Comparison of ENCODE assay signal across 8 mouse cellular contexts in the genomic region with DNA sequence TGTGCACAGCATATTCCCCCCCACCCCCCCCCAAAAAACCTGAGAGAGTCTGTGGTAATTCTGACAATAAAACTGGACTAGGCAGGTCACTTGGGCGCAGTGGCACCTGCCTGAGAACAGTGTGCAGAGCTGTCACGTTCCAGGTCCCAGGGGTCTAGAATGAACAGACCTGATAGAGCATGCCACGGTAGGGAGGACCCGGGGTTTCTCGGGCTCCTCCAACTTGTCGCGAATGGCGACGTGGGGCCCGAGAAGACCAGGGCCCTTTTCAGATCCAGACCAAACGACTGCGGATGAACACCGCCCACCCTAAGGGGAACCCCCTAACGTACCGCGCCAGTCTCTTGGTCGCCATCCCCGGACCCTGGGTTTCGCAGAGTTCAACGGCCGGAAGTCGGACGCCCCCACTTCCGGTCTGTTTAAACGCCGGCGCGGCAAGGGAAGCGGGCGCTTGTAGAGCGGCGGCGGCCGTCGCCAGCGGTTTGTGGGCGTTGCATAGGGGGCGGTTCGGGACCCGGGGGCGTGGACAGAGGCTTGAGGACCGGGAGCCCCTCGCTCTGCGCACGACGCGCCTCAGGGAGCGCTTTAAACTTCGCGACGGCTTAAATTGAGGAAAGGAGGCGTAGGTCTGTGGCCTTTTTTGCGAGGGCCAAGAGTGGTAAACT. TPM values are rescaled to one million over a fixed set of nuclear protein-coding genes. Genes with fewer than 3 reads are reported as not detected.
DNase-seq lines count a peak whose midpoint lies in the region; ATAC-seq and TF ChIP-seq lines count a peak whose summit lies in the region.

Rexo5 (plus strand) TSS at position 421 of the 665 bp plus-strand sequence.
Eri2 (minus strand) TSS at position 473 of the 665 bp plus-strand sequence.

- peak within 1 kb of the TSS; percentile 70 for H3K4me2 ChIP-seq in embryonic facial prominence, embryonic 14.5 days (ENCODE audit: low read depth, low read length)

- WGBS in bone marrow, adult 2 months: under 1% methylated on average over 53 of the region's 53 CpGs
- WGBS in embryonic facial prominence, embryonic 14.5 days: under 1% methylated on average over 49 of the region's 53 CpGs

- peaks cover 19% of the 10 kb centered on the region; the same call in 1 of the 2 replicates for H3K36me3 ChIP-seq in embryonic facial prominence, embryonic 14.5 days (ENCODE audit: control insufficient read depth, insufficient read depth, low read length)

- DNase-seq in B cell, adult 2 months: peak; percentile 86 to 87
- peak; percentile 97 for DNase-seq in embryonic facial prominence, embryonic 14.5 days (ENCODE audit: low spot score)
- DNase-seq in heart, adult 8-10 months (ENCODE audit: low spot score): peak; percentile 75
- DNase-seq in kidney, adult 8-10 months: peak; percentile 65 to 82
- DNase-seq in liver: peak; percentile 93
- peak; percentile 37 to 59 for DNase-seq in monocyte, adult 2 months (ENCODE audit: low read depth in 1 of 2, low spot score in 2 of 2)
- peak; percentile 74 to 81 for DNase-seq in spleen, postnatal 14 days (ENCODE audit: low spot score in 2 of 2)

- peak; percentile 100 for ATAC-seq in embryonic facial prominence, embryonic 14.5 days (ENCODE audit: low read depth)

- peak; percentile 41; the same call in 1 of the 2 replicates for TF ChIP-seq POLR2A in bone marrow, adult 2 months (IDR thresholded peaks at IDR 0.05; ENCODE audit: borderline replicate concordance, control insufficient read depth, low read depth, low read length)

- peak within 1 kb of the TSS; percentile 77 for H3K4me3 ChIP-seq in bone marrow, adult 2 months (replicated peaks; ENCODE audit: control insufficient read depth, low read depth, low read length)
- peak within 1 kb of the TSS; percentile 57 for H3K4me3 ChIP-seq in embryonic facial prominence, embryonic 14.5 days (ENCODE audit: low read depth, low read length)

- peak within 1 kb of the TSS; percentile 70 for H3K9ac ChIP-seq in embryonic facial prominence, embryonic 14.5 days (ENCODE audit: low read depth, low read length)

- H3K27ac ChIP-seq in bone marrow, adult 2 months (ENCODE audit: control insufficient read depth, insufficient read depth, low read depth, low read length, poor library complexity): peak within 1 kb of the TSS; percentile 73
- H3K27ac ChIP-seq in embryonic facial prominence, embryonic 14.5 days (replicated peaks; ENCODE audit: low read depth, low read length): peak within 1 kb of the TSS; percentile 69

- no peaks in the 10 kb centered on the region for H3K27me3 ChIP-seq in embryonic facial prominence, embryonic 14.5 days (replicated peaks; ENCODE audit: control insufficient read depth, insufficient read depth, low read length)

- H3K9me3 ChIP-seq in embryonic facial prominence, embryonic 14.5 days (ENCODE audit: control insufficient read depth, low read length): no peaks in the 10 kb centered on the region

- no peak for TF ChIP-seq CTCF in bone marrow, adult 2 months (IDR thresholded peaks at IDR 0.05; ENCODE audit: control insufficient read depth, insufficient read depth, low read length)

- no peaks in the 10 kb centered on the region; the same call in 1 of the 2 replicates for H3K4me1 ChIP-seq in bone marrow, adult 2 months (ENCODE audit: control insufficient read depth, insufficient read depth, low read length)
- H3K4me1 ChIP-seq in embryonic facial prominence, embryonic 14.5 days (ENCODE audit: control insufficient read depth, insufficient read depth, low read length): peaks cover 11% of the 10 kb centered on the region; the same call in 1 of the 2 replicates

RNA-seq across cellular contexts. Expression of gene Rexo5, which starts in this region (rescaled TPM):
- polyA plus RNA-seq in bone marrow, adult 2 months (2011; ENCODE audit: insufficient read depth, insufficient read length, low replicate concordance, missing spikeins): 27.0 and 47.9 TPM in 2 replicates
- polyA plus RNA-seq in embryonic facial prominence, embryonic 14.5 days (2014; fragmentation: Nextera tagmentation; extraction: Ambion mirVana): 17.8 and 24.2 TPM in 2 replicates
- 1 to 10 TPM; 1.1 to 3.3 (median 2.4) TPM for total RNA-seq in heart, adult 8-10 months (2022)

RNA-seq across cellular contexts. Expression of gene Eri2, which starts in this region (rescaled TPM):
- 5.1 and 7.1 TPM in 2 replicates for polyA plus RNA-seq in bone marrow, adult 2 months (2011; ENCODE audit: insufficient read depth, insufficient read length, low replicate concordance, missing spikeins)
- 22.2 and 25.0 TPM in 2 replicates for polyA plus RNA-seq in embryonic facial prominence, embryonic 14.5 days (2014; fragmentation: Nextera tagmentation; extraction: Ambion mirVana)
- total RNA-seq in heart, adult 8-10 months (2022): 1 to 10 TPM; 1.4 to 2.8 (median 2.1) TPM

Comparison
In these comparisons a context has a peak if more than half of its experiments do, and no peak if none do; other contexts are left out.
1. Peak in every context shown above with its lines: DNase-seq, ATAC-seq, H3K4me3 ChIP-seq and H3K27ac ChIP-seq.